Mouse (Mus musculus) forebrain, embryonic 14.5 days (tissue): ENCODE results near the gene Ptdss2. TPM values are rescaled to one million over a fixed set of nuclear protein-coding genes. Genes with fewer than 3 reads are reported as not detected.

Experiments
- ATAC-seq: fragments of 200-750 bp; cut with Nextera tagmentation; 2 replicates; pipeline ENCODE4 v1.8.0; 2017; ENCODE audit warnings: mild to moderate bottlenecking, moderate library complexity
- DNase-seq: peaks from one replicate; pipeline ENCODE4 v3.0.0-alpha.2; 2015; ENCODE audit warnings: low spot score
- H3K27ac ChIP-seq: fragments of 300-500 bp; sonication (generic); 2 replicates; pipeline ENCODE4 v1.5.1; 2014; ENCODE audit warnings: low read depth, mild to moderate bottlenecking, control low read depth, low read length, moderate library complexity
- H3K27me3 ChIP-seq: fragments of 300-500 bp; sonication (generic); replicated peaks from 2 replicates; pipeline ENCODE4 v1.6.1; 2014; ENCODE audit warnings: low read length, control low read depth, mixed read lengths; ENCODE audit not compliant: control insufficient read depth, insufficient read depth
- H3K36me3 ChIP-seq: fragments of 300-500 bp; sonication (generic); 2 replicates; pipeline ENCODE4 v1.6.1; 2014; ENCODE audit warnings: low read length, control low read depth; ENCODE audit not compliant: control insufficient read depth, insufficient read depth
- H3K4me1 ChIP-seq: fragments of 300-500 bp; sonication (generic); 2 replicates; pipeline ENCODE4 v1.6.1; 2014; ENCODE audit warnings: antibody characterized with exemption, low read length, control low read depth; ENCODE audit not compliant: control insufficient read depth, insufficient read depth
- H3K4me2 ChIP-seq: fragments of 300-500 bp; sonication (generic); 2 replicates; pipeline ENCODE4 v1.6.1; 2014; ENCODE audit warnings: mild to moderate bottlenecking, control low read depth, low read length
- H3K4me3 ChIP-seq: fragments of 300-500 bp; sonication (generic); 2 replicates; pipeline ENCODE4 v1.5.1; 2014; ENCODE audit warnings: low read depth, low read length, control low read depth
- H3K9ac ChIP-seq: fragments of 300-500 bp; sonication (generic); 2 replicates; pipeline ENCODE4 v1.6.1; 2014; ENCODE audit warnings: mild to moderate bottlenecking, low read length, control low read depth, moderate library complexity
- H3K9me3 ChIP-seq: fragments of 300-500 bp; sonication (generic); replicated peaks from 2 replicates; pipeline ENCODE4 v1.6.1; 2016; ENCODE audit warnings: low read length, control low read depth, mixed read lengths; ENCODE audit not compliant: control insufficient read depth
- WGBS: fragments of 180-500 bp; shearing (Covaris S2); extraction: QIAGEN DNeasy Blood & Tissue Kit; methylation state at CpG from one replicate; pipeline ENCODE4 v1.1.7; 2014; 5-methylcytosine and 5-hydroxymethylcytosine counted together
- polyA plus RNA-seq: library from polyadenylated mRNA; unstranded; fragments of >200 nt; fragmentation: Nextera tagmentation; extraction: Ambion mirVana; gene quantifications from 2 replicates; pipeline ENCODE4 v1.2.1, GENCODE M21; 2014

Ptdss2 gene
- polyA plus RNA-seq, 1 experiment from 2014 or later = 81.2 TPM

DNA sequence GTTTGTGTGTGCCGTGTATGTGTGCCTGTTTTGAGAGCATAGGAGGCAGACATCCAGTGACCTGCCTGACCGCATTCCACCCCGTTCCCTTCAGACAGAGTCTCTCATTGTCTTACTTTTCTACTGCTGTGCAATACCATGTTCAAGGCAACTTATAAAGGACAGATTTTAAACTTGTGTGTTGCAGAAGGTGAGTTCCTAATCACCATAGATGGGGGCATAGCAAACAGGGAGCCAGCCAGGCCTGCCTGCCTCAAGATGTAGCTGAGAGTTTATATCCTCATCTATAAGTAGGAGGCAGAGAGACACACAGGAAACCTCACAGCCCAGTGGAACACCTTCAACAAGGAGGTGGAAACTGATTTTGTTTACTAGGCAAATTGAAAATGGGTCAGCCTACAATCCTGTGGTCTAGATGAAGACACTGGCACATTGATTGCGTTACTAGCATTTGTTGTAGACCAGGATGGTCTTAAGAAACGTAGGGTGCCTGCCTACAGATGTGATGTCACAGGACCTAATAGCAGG is 51.2 kb downstream of the Ptdss2 start:
- Histone ChIP-seq H3K27ac (no peak overlapping the region), H3K4me1 (peaks cover 7% of the 10 kb centered on the region), H3K36me3 (no peaks in the 10 kb centered on the region), H3K4me2 (peak overlapping the region; percentile 73), H3K9ac (peak overlapping the region; percentile 77), H3K4me3 (peak overlapping the region; percentile 52), H3K9me3 (no peaks in the 10 kb centered on the region), H3K27me3 (no peaks in the 10 kb centered on the region)
- ATAC-seq = no peak
- DNase-seq = no peak
- 90% methylated on average over 5 of the region's 5 CpGs for WGBS

DNA sequence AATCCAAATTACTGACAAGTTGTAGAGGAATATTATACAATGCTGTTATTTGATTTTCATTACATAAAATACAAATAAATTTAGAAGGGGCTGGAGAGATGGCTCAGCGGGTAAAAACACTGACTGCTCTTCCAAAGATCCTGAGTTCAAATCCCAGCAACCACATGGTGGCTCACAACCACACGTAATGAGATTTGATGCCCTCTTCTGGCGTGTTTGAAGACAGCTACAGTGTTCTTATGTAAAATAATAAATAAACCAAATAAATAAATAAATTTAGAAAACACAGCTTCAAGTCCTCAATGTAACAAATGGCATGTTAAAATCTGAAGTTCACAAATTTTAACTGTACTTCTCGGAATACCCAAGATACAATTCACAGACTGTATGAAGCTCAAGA is 52.9 kb downstream of the Ptdss2 start:
- no peak for DNase-seq
- WGBS = 91% methylated on average over 4 of the region's 4 CpGs
- Histone ChIP-seq H3K4me1 (peaks cover 7% of the 10 kb centered on the region), H3K4me2 (no peak overlapping the region), H3K9ac (no peak overlapping the region), H3K4me3 (no peak overlapping the region), H3K9me3 (no peaks in the 10 kb centered on the region), H3K36me3 (no peaks in the 10 kb centered on the region), H3K27me3 (no peaks in the 10 kb centered on the region), H3K27ac (no peak overlapping the region)
- ATAC-seq = no peak

DNA sequence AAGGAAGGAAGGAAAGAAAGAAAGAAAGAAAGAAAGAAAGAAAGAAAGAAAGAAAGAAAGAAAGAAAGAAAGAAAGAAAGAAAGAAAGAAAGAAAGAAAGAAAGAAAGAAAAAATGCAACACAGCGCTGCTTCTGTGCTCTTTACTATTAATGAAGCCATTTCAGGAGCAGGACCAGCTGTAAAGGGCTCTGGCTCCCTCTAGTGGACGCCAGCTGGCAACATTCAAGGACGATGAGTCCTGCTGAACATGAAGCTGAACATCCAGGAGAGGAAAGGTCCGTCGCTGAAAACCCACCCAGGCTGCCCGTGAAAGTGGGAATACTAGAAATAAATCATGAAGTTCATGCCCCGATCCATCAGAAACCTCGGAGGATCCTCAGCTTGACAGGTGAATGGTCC is 54.0 kb downstream of the Ptdss2 start:
- no peak overlapping the region for H3K9ac ChIP-seq
- no peaks in the 10 kb centered on the region for H3K27me3 ChIP-seq
- no peaks in the 10 kb centered on the region for H3K36me3 ChIP-seq
- ATAC-seq = no peak
- H3K4me1 ChIP-seq = peaks cover 7% of the 10 kb centered on the region
- H3K27ac ChIP-seq = no peak overlapping the region
- no peak overlapping the region for H3K4me2 ChIP-seq
- peak; percentile 94 for DNase-seq
- WGBS = 2% methylated on average over 8 of the region's 8 CpGs
- no peak overlapping the region for H3K4me3 ChIP-seq
- H3K9me3 ChIP-seq = no peaks in the 10 kb centered on the region

DNA sequence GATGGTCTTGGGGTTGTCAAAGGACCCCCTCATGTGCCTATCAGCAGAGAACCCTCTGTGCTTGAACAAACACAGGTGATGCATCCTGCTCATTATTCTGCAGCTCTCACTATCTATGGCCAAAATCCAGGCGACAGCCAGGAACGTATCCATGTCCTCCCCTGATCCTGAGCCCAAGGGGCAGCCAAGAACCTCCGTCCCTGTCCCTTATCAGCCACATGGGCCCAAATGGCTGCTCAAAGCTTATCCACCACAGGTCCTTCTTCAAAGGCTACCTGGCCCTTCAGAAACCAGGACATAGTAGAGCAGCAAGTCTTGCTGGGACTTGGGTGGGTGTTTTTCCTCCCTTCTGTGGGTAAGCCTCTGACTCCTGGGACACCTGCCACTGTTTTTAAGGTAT is 66.0 kb downstream of the Ptdss2 start:
- 91% methylated on average over 3 of the region's 3 CpGs for WGBS
- ATAC-seq = no peak
- H3K9ac ChIP-seq = no peak overlapping the region
- H3K27ac ChIP-seq = no peak overlapping the region
- H3K4me3 ChIP-seq = no peak overlapping the region
- peaks cover 5% of the 10 kb centered on the region for H3K4me1 ChIP-seq
- H3K27me3 ChIP-seq = no peaks in the 10 kb centered on the region
- DNase-seq = no peak
- no peaks in the 10 kb centered on the region for H3K9me3 ChIP-seq
- H3K4me2 ChIP-seq = no peak overlapping the region
- H3K36me3 ChIP-seq = peaks cover 35% of the 10 kb centered on the region

DNA sequence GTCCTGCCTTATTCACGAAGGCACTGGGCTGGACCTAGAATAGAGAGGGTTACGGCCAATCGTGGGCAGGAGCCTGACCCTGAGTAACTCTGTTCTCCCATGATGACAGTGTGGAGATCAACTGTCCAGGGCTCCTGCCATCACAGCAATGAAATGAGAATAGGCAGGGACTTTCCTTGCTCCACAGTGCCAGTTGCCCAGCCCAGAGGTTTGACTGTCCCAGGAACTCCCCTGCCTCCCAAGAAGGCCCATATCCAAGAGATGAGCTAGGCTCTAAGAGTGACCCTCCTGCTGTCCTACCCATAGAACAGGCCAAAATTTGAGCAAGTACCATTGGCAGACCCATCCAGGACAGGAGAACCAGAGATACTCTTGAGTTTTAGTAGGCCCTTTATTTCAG is 66.6 kb downstream of the Ptdss2 start:
- no peak for DNase-seq
- no peak overlapping the region for H3K27ac ChIP-seq
- no peak for ATAC-seq
- H3K9me3 ChIP-seq = no peaks in the 10 kb centered on the region
- no peak overlapping the region for H3K4me2 ChIP-seq
- peaks cover 35% of the 10 kb centered on the region for H3K36me3 ChIP-seq
- H3K9ac ChIP-seq = no peak overlapping the region
- 90% methylated on average over 3 of the region's 3 CpGs for WGBS
- no peaks in the 10 kb centered on the region for H3K27me3 ChIP-seq
- no peak overlapping the region for H3K4me3 ChIP-seq
- peaks cover 5% of the 10 kb centered on the region for H3K4me1 ChIP-seq

DNA sequence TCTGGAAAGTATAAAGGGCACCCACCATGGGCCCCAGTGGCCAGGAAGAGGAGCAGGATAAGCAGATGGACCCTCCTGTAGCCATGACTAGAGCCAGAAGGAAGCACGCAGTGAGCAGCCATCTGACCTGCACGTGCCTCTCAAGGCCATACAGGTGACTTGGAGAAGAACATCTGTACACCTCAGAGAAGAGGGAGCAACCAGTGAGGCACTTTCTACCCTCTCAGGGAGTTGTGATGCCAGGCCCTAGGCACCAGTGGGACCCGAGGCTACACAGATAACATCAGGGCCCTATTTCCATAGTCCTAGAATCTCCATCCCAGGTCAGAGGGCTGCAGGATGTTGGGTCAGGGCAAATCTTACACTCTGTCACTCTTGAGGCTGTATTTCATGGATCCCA is 68.0 kb downstream of the Ptdss2 start:
- peaks cover 35% of the 10 kb centered on the region for H3K36me3 ChIP-seq
- no peak overlapping the region for H3K4me3 ChIP-seq
- H3K4me1 ChIP-seq = peaks cover 5% of the 10 kb centered on the region
- DNase-seq (no peak), ATAC-seq (no peak)
- no peak overlapping the region for H3K9ac ChIP-seq
- WGBS = 91% methylated on average over 3 of the region's 3 CpGs
- H3K27me3 ChIP-seq = no peaks in the 10 kb centered on the region
- no peak overlapping the region for H3K27ac ChIP-seq
- no peak overlapping the region for H3K4me2 ChIP-seq
- H3K9me3 ChIP-seq = no peaks in the 10 kb centered on the region

DNA sequence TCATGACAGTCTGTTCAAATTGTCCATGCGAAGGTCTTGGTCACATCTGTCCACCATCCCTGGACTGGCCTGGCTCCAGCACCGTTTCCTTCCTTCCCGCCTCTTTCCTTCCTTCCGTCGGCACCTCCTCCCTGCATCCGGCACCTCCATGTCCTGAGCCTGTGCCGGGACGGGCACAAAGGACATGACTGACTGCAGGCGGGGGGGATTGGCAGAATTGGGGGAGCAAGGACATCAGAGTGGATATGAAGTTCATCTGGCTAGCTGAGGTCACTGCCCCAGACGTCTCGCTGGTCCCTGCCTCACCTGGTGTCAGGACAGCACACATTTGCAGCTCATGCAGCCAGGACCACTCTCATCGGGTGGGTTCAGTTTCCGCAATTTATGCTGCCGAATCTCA is 68.9 kb downstream of the Ptdss2 start:
- Histone ChIP-seq H3K9me3 (no peaks in the 10 kb centered on the region), H3K4me3 (no peak overlapping the region), H3K4me1 (peaks cover 5% of the 10 kb centered on the region), H3K36me3 (peaks cover 35% of the 10 kb centered on the region), H3K4me2 (no peak overlapping the region), H3K27ac (no peak overlapping the region), H3K9ac (no peak overlapping the region), H3K27me3 (no peaks in the 10 kb centered on the region)
- 92% methylated on average over 14 of the region's 14 CpGs for WGBS
- no peak for DNase-seq
- ATAC-seq = no peak

DNA sequence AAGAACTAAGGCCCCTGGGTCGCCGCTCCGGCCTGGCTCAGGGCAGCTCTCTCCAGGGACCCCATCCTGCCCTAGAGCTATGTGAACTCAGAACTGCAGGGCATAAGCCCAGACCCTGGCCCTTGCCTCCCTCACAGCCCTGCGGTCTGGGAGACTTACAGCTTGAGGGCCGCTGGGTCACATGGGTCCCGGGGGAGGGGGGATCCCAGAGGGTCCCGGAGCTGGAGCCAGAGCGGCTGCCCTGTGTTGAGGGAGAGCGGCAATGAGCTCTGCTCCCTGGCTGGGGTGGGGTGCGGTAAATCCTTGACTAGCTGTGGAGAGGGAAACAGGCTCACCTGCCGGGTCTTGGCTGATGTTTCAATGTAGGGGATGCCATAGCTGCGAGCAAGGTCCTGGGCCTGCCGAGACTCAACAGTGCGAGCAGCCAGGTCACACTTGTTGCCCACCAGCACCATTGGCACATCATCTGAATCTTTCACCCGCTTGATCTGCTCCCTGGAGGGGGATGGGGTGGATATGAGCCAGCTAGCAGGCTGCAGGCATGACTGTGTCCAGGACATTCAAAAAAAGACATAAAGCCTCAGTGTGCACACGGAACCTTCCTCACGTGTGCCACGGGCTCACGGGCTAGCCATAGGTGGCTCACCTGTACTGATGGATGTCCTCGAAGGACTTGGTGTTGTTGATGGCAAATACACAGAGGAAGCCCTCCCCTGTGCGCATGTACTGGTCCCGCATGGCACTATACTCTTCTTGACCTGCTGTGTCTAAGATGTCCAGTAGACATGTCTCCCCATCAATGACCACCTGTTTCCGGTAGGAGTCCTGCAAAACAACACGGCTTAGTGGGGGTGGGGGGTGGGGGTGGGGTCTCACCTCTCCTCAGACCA is 69.9 kb downstream of the Ptdss2 start:
- H3K4me3 ChIP-seq = no peak overlapping the region
- peaks cover 5% of the 10 kb centered on the region for H3K4me1 ChIP-seq
- peaks cover 35% of the 10 kb centered on the region for H3K36me3 ChIP-seq
- no peak overlapping the region for H3K27ac ChIP-seq
- WGBS = 92% methylated on average over 24 of the region's 24 CpGs
- H3K9me3 ChIP-seq = no peaks in the 10 kb centered on the region
- H3K27me3 ChIP-seq = no peaks in the 10 kb centered on the region
- H3K9ac ChIP-seq = no peak overlapping the region
- DNase-seq = no peak
- peak overlapping the region; percentile 93; the same call in 1 of the 2 replicates for H3K4me2 ChIP-seq
- no peak for ATAC-seq

DNA sequence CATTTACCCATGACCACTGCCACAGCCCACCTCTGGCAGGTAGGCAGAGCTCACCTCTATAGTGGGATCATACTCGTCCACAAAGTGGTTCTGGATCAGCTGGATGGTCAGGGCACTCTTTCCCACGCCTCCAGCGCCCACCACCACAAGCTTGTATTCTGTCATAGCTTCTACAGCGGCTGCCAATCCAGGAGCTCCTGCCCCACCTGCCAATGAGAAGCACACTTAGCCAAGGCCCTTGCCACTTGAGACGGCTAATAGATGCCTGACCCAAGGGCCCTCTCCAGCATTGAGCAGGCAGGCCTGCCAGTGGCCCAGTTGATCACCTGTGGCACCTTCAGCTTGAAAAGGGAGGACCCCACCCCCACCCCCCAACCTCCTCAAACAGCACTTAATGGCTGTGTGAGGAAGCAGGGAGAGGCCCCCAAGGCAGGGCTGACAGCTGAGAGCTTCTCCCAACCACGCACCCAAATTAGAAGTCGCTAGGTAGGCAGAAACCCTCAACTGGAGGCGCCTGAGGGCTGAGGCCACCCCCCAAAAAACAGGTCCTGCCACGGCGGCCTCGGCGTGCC is 70.7 kb downstream of the Ptdss2 start:
- no peaks in the 10 kb centered on the region for H3K27me3 ChIP-seq
- peak overlapping the region; percentile 93 for H3K4me2 ChIP-seq
- peak overlapping the region; percentile 68; the same call in 1 of the 2 replicates for H3K27ac ChIP-seq
- H3K9me3 ChIP-seq = no peaks in the 10 kb centered on the region
- peak overlapping the region; percentile 84 for H3K4me3 ChIP-seq
- peaks cover 35% of the 10 kb centered on the region for H3K36me3 ChIP-seq
- ATAC-seq (no peak), DNase-seq (no peak)
- 26% methylated on average over 12 of the region's 12 CpGs for WGBS
- H3K4me1 ChIP-seq = peaks cover 5% of the 10 kb centered on the region
- H3K9ac ChIP-seq = peak overlapping the region; percentile 95
